Mouse (Mus musculus): ENCODE results near the gene Inhbe. TPM values are rescaled to one million over a fixed set of nuclear protein-coding genes. Genes with fewer than 3 reads are reported as not detected.

Gene Inhbe
- polyA plus RNA-seq, 1 experiment, result not detected

- no peaks in the 10 kb centered on the region for H3K36me3 ChIP-seq (replicated peaks; ENCODE audit: low read length)
- peaks cover 38% of the 10 kb centered on the region for H3K4me1 ChIP-seq
- H3K27me3 ChIP-seq (replicated peaks), result peaks cover 50% of the 10 kb centered on the region
- TF ChIP-seq FLI1 (IDR thresholded peaks at IDR 0.05; ENCODE audit: low read length) (no peak), GATA1 (IDR thresholded peaks at IDR 0.05; ENCODE audit: borderline replicate concordance, low read length) (no peak)
- H3K9me3 ChIP-seq, result no peaks in the 10 kb centered on the region
- peak overlapping the region; percentile 92 for H3K4me3 ChIP-seq (replicated peaks)
Measured at GRCm38 (mm10) chr10:127338930-127339682, 15.1 kb downstream of the Inhbe start.

GRCm38 (mm10) chr10:127337536-127338099 is 16.6 kb downstream of the Inhbe start:
- Histone ChIP-seq H3K36me3 (replicated peaks; ENCODE audit: low read length) (no peaks in the 10 kb centered on the region), H3K27me3 (replicated peaks) (peaks cover 52% of the 10 kb centered on the region), H3K4me3 (replicated peaks) (no peak overlapping the region), H3K9me3 (no peaks in the 10 kb centered on the region), H3K4me1 (peaks cover 37% of the 10 kb centered on the region)
- no peak for TF ChIP-seq FLI1 (IDR thresholded peaks at IDR 0.05; ENCODE audit: low read length)
- no peak for TF ChIP-seq GATA1 (IDR thresholded peaks at IDR 0.05; ENCODE audit: borderline replicate concordance, low read length)

- H3K4me3 ChIP-seq (replicated peaks), result no peak overlapping the region
- no peak for TF ChIP-seq FLI1 (IDR thresholded peaks at IDR 0.05; ENCODE audit: low read length)
- no peak for TF ChIP-seq GATA1 (IDR thresholded peaks at IDR 0.05; ENCODE audit: borderline replicate concordance, low read length)
- peaks cover 57% of the 10 kb centered on the region for H3K27me3 ChIP-seq (replicated peaks)
- H3K4me1 ChIP-seq, result peaks cover 35% of the 10 kb centered on the region
- H3K9me3 ChIP-seq, result peaks cover 5% of the 10 kb centered on the region
- no peaks in the 10 kb centered on the region for H3K36me3 ChIP-seq (replicated peaks; ENCODE audit: low read length)
Measured at GRCm38 (mm10) chr10:127336952-127337351, 17.3 kb downstream of the Inhbe start.

GRCm38 (mm10) chr10:127335271-127335670 is 18.9 kb downstream of the Inhbe start:
- Histone ChIP-seq H3K27me3 (replicated peaks) (peaks cover 46% of the 10 kb centered on the region), H3K4me1 (peaks cover 18% of the 10 kb centered on the region), H3K36me3 (replicated peaks; ENCODE audit: low read length) (peaks cover 4% of the 10 kb centered on the region), H3K4me3 (replicated peaks) (no peak overlapping the region), H3K9me3 (peaks cover 5% of the 10 kb centered on the region)
- TF ChIP-seq FLI1 (IDR thresholded peaks at IDR 0.05; ENCODE audit: low read length) (no peak), GATA1 (IDR thresholded peaks at IDR 0.05; ENCODE audit: borderline replicate concordance, low read length) (no peak)

GRCm38 (mm10) chr10:127333152-127333551 is 21.1 kb downstream of the Inhbe start:
- TF ChIP-seq GATA1 (IDR thresholded peaks at IDR 0.05; ENCODE audit: borderline replicate concordance, low read length), result no peak
- no peak for TF ChIP-seq FLI1 (IDR thresholded peaks at IDR 0.05; ENCODE audit: low read length)
- Histone ChIP-seq H3K9me3 (peaks cover 5% of the 10 kb centered on the region), H3K4me3 (replicated peaks) (no peak overlapping the region), H3K4me1 (peaks cover 13% of the 10 kb centered on the region), H3K36me3 (replicated peaks; ENCODE audit: low read length) (peaks cover 24% of the 10 kb centered on the region), H3K27me3 (replicated peaks) (peaks cover 46% of the 10 kb centered on the region)

- Histone ChIP-seq H3K27me3 (replicated peaks) (peaks cover 41% of the 10 kb centered on the region), H3K9me3 (peaks cover 5% of the 10 kb centered on the region), H3K4me1 (peaks cover 13% of the 10 kb centered on the region), H3K36me3 (replicated peaks; ENCODE audit: low read length) (peaks cover 32% of the 10 kb centered on the region), H3K4me3 (replicated peaks) (no peak overlapping the region)
- TF ChIP-seq GATA1 (IDR thresholded peaks at IDR 0.05; ENCODE audit: borderline replicate concordance, low read length), result no peak
- TF ChIP-seq FLI1 (IDR thresholded peaks at IDR 0.05; ENCODE audit: low read length), result no peak
Measured at GRCm38 (mm10) chr10:127332211-127332874, 21.9 kb downstream of the Inhbe start.

GRCm38 (mm10) chr10:127330212-127330611 is 24.0 kb downstream of the Inhbe start:
- no peak for TF ChIP-seq GATA1 (IDR thresholded peaks at IDR 0.05; ENCODE audit: borderline replicate concordance, low read length)
- no peak for TF ChIP-seq FLI1 (IDR thresholded peaks at IDR 0.05; ENCODE audit: low read length)
- no peak overlapping the region for H3K4me3 ChIP-seq (replicated peaks)
- peaks cover 5% of the 10 kb centered on the region for H3K9me3 ChIP-seq
- H3K27me3 ChIP-seq (replicated peaks), result peaks cover 39% of the 10 kb centered on the region
- H3K4me1 ChIP-seq, result peaks cover 33% of the 10 kb centered on the region
- peaks cover 34% of the 10 kb centered on the region for H3K36me3 ChIP-seq (replicated peaks; ENCODE audit: low read length)

GRCm38 (mm10) chr10:127327461-127328145 is 26.6 kb downstream of the Inhbe start:
- no peak for TF ChIP-seq GATA1 (IDR thresholded peaks at IDR 0.05; ENCODE audit: borderline replicate concordance, low read length)
- TF ChIP-seq FLI1 (IDR thresholded peaks at IDR 0.05; ENCODE audit: low read length), result no peak
- Histone ChIP-seq H3K9me3 (peaks cover 5% of the 10 kb centered on the region), H3K4me1 (peaks cover 58% of the 10 kb centered on the region), H3K27me3 (replicated peaks) (peaks cover 34% of the 10 kb centered on the region), H3K36me3 (replicated peaks; ENCODE audit: low read length) (peaks cover 34% of the 10 kb centered on the region), H3K4me3 (replicated peaks) (peak overlapping the region; percentile 95)

GRCm38 (mm10) chr10:127326828-127327227 is 27.4 kb downstream of the Inhbe start:
- peaks cover 29% of the 10 kb centered on the region for H3K27me3 ChIP-seq (replicated peaks)
- H3K9me3 ChIP-seq, result no peaks in the 10 kb centered on the region
- peaks cover 62% of the 10 kb centered on the region for H3K4me1 ChIP-seq
- H3K36me3 ChIP-seq (replicated peaks; ENCODE audit: low read length), result peaks cover 34% of the 10 kb centered on the region
- peak overlapping the region; percentile 95 for H3K4me3 ChIP-seq (replicated peaks)
- TF ChIP-seq FLI1 (IDR thresholded peaks at IDR 0.05; ENCODE audit: low read length) (no peak), GATA1 (IDR thresholded peaks at IDR 0.05; ENCODE audit: borderline replicate concordance, low read length) (no peak)

All from megakaryocyte, embryonic 14.5 days (primary cell).